Mouse (Mus musculus) forebrain, embryonic 10.5 days (tissue): ENCODE measurements at regions not wholly inside any gene's neighbourhood (a gene's known extent, or its start where the extent isn't known, plus 50 kb on each side); places are given as distances from the start of the nearest gene placed in this dataset.

Experiments
- DNase-seq: peaks from one replicate; pipeline ENCODE4 v3.0.0-alpha.2; 2017; ENCODE audit warnings: low spot score; ENCODE audit errors: extremely low spot score
- H3K27ac ChIP-seq: fragments of 300-500 bp; sonication (generic); 2 replicates; pipeline ENCODE4 v1.5.1; 2016; ENCODE audit warnings: mild to moderate bottlenecking
- H3K27me3 ChIP-seq: fragments of 300-500 bp; sonication (generic); 2 replicates; pipeline ENCODE4 v1.6.1; 2016; ENCODE audit warnings: mild to moderate bottlenecking; ENCODE audit not compliant: poor library complexity, severe bottlenecking
- H3K36me3 ChIP-seq: fragments of 300-500 bp; sonication (generic); replicated peaks from 2 replicates; pipeline ENCODE4 v1.6.1; 2016; ENCODE audit warnings: mild to moderate bottlenecking, moderate library complexity
- H3K4me1 ChIP-seq: fragments of 300-500 bp; sonication (generic); 2 replicates; pipeline ENCODE4 v1.6.1; 2016
- H3K4me3 ChIP-seq: fragments of 300-500 bp; sonication (generic); 2 replicates; pipeline ENCODE4 v1.5.1; 2016; ENCODE audit warnings: mild to moderate bottlenecking, moderate library complexity
- H3K9me3 ChIP-seq: fragments of 300-500 bp; sonication (generic); 2 replicates; pipeline ENCODE4 v1.6.1; 2016; ENCODE audit warnings: mild to moderate bottlenecking, moderate library complexity
- whole genome bisulfite sequencing: fragments of 180-500 bp; shearing (Covaris S2); methylation state at CpG from one replicate; pipeline ENCODE4 v1.1.7; 2016; 5-methylcytosine and 5-hydroxymethylcytosine counted together

GRCm38 (mm10) chr4:135018018-135018417 is 87.3 kb downstream of the Syf2 start:
- 29% methylated on average over 8 of the region's 8 CpGs for WGBS
- H3K9me3 ChIP-seq, result peaks cover under 1% of the 10 kb centered on the region; the same call in 1 of the 2 replicates
- peak; percentile 55 for DNase-seq

GRCm38 (mm10) chr4:135019120-135019519 is 88.4 kb downstream of the Syf2 start:
- H3K4me1 ChIP-seq, result peaks cover 9% of the 10 kb centered on the region; the same call in 1 of the 2 replicates
- H3K36me3 ChIP-seq, result no peaks in the 10 kb centered on the region
- no peak overlapping the region for H3K27ac ChIP-seq
- H3K9me3 ChIP-seq, result peaks cover 4% of the 10 kb centered on the region; the same call in 1 of the 2 replicates
- 72% methylated on average over 2 of the region's 2 CpGs for WGBS
- DNase-seq, result no peak
- H3K27me3 ChIP-seq, result no peaks in the 10 kb centered on the region; the same call in 1 of the 2 replicates
- H3K4me3 ChIP-seq, result no peak overlapping the region

More at GRCm38 (mm10) chr4:135018018-135018417, 87.3 kb downstream of the Syf2 start:
- no peaks in the 10 kb centered on the region; the same call in 1 of the 2 replicates for H3K27me3 ChIP-seq
- no peaks in the 10 kb centered on the region for H3K36me3 ChIP-seq
- peaks cover 13% of the 10 kb centered on the region; the same call in 1 of the 2 replicates for H3K4me1 ChIP-seq
- H3K27ac ChIP-seq, result no peak overlapping the region
- no peak overlapping the region for H3K4me3 ChIP-seq

GRCm38 (mm10) chr4:135020262-135020991 is 89.7 kb downstream of the Syf2 start:
- DNase-seq, result no peak
- peaks cover 4% of the 10 kb centered on the region; the same call in 1 of the 2 replicates for H3K9me3 ChIP-seq
- H3K27me3 ChIP-seq, result no peaks in the 10 kb centered on the region; the same call in 1 of the 2 replicates
- H3K27ac ChIP-seq, result no peak overlapping the region
- no peaks in the 10 kb centered on the region for H3K36me3 ChIP-seq
- peaks cover 9% of the 10 kb centered on the region; the same call in 1 of the 2 replicates for H3K4me1 ChIP-seq
- WGBS, result 86% methylated on average over 8 of the region's 8 CpGs
- H3K4me3 ChIP-seq, result no peak overlapping the region

- Histone ChIP-seq H3K36me3 (no peaks in the 10 kb centered on the region), H3K4me3 (no peak overlapping the region), H3K9me3 (peaks cover 4% of the 10 kb centered on the region; the same call in 1 of the 2 replicates), H3K4me1 (peaks cover 9% of the 10 kb centered on the region; the same call in 1 of the 2 replicates), H3K27ac (no peak overlapping the region), H3K27me3 (peaks cover 14% of the 10 kb centered on the region)
- DNase-seq, result no peak
- 96% methylated on average over 5 of the region's 5 CpGs for WGBS
Measured at GRCm38 (mm10) chr4:135023200-135023599, 92.5 kb downstream of the Syf2 start.

GRCm38 (mm10) chr4:135025802-135026201 is 94.7 kb upstream of the Runx3 start:
- DNase-seq, result no peak
- H3K27me3 ChIP-seq, result peaks cover 23% of the 10 kb centered on the region; the same call in 1 of the 2 replicates
- H3K9me3 ChIP-seq, result peaks cover 4% of the 10 kb centered on the region; the same call in 1 of the 2 replicates
- H3K4me3 ChIP-seq, result no peak overlapping the region
- no peaks in the 10 kb centered on the region for H3K36me3 ChIP-seq
- no peak overlapping the region for H3K27ac ChIP-seq
- no peaks in the 10 kb centered on the region; the same call in 1 of the 2 replicates for H3K4me1 ChIP-seq
- WGBS, result 88% methylated on average over 18 of the region's 18 CpGs

GRCm38 (mm10) chr4:135027136-135027535 is 93.3 kb upstream of the Runx3 start:
- Histone ChIP-seq H3K27ac (no peak overlapping the region), H3K4me3 (no peak overlapping the region), H3K9me3 (peaks cover 4% of the 10 kb centered on the region; the same call in 1 of the 2 replicates), H3K36me3 (no peaks in the 10 kb centered on the region), H3K4me1 (peaks cover 3% of the 10 kb centered on the region), H3K27me3 (peaks cover 23% of the 10 kb centered on the region; the same call in 1 of the 2 replicates)
- DNase-seq, result no peak
- 71% methylated on average over 8 of the region's 8 CpGs for WGBS

GRCm38 (mm10) chr4:135029723-135030122 is 90.7 kb upstream of the Runx3 start:
- Histone ChIP-seq H3K9me3 (no peaks in the 10 kb centered on the region), H3K4me3 (no peak overlapping the region), H3K4me1 (peaks cover 11% of the 10 kb centered on the region), H3K27me3 (peaks cover 32% of the 10 kb centered on the region), H3K27ac (no peak overlapping the region), H3K36me3 (no peaks in the 10 kb centered on the region)
- WGBS, result 97% methylated on average over 2 of the region's 2 CpGs
- no peak for DNase-seq

GRCm38 (mm10) chr4:135032461-135032860 is 88.0 kb upstream of the Runx3 start:
- Histone ChIP-seq H3K4me1 (peaks cover 11% of the 10 kb centered on the region), H3K27me3 (peaks cover 26% of the 10 kb centered on the region), H3K27ac (0 out of 2 replicates have a peak overlapping the region, but pooled peaks have one; percentile 31), H3K36me3 (no peaks in the 10 kb centered on the region), H3K4me3 (no peak overlapping the region), H3K9me3 (no peaks in the 10 kb centered on the region)
- DNase-seq, result no peak
- 33% methylated on average over 9 of the region's 9 CpGs for WGBS

- peaks cover 11% of the 10 kb centered on the region for H3K4me1 ChIP-seq
- DNase-seq, result no peak
- H3K9me3 ChIP-seq, result no peaks in the 10 kb centered on the region
- H3K27me3 ChIP-seq, result peaks cover 18% of the 10 kb centered on the region
- H3K27ac ChIP-seq, result no peak overlapping the region
- no peak overlapping the region for H3K4me3 ChIP-seq
- no peaks in the 10 kb centered on the region for H3K36me3 ChIP-seq
- WGBS, result 83% methylated on average over 8 of the region's 8 CpGs
Measured at GRCm38 (mm10) chr4:135033302-135033701, 87.2 kb upstream of the Runx3 start.

GRCm38 (mm10) chr4:135034406-135034805 is 86.0 kb upstream of the Runx3 start:
- Histone ChIP-seq H3K9me3 (no peaks in the 10 kb centered on the region), H3K27ac (no peak overlapping the region), H3K4me1 (peaks cover 11% of the 10 kb centered on the region), H3K27me3 (peaks cover 18% of the 10 kb centered on the region), H3K4me3 (no peak overlapping the region), H3K36me3 (no peaks in the 10 kb centered on the region)
- 28% methylated on average over 7 of the region's 7 CpGs for WGBS
- DNase-seq, result peak; percentile 50

GRCm38 (mm10) chr4:135036764-135037163 is 83.7 kb upstream of the Runx3 start:
- H3K4me3 ChIP-seq, result no peak overlapping the region
- no peak overlapping the region for H3K27ac ChIP-seq
- WGBS, result 92% methylated on average over 3 of the region's 3 CpGs
- no peak for DNase-seq
- peaks cover 11% of the 10 kb centered on the region for H3K4me1 ChIP-seq
- peaks cover 9% of the 10 kb centered on the region for H3K27me3 ChIP-seq
- H3K36me3 ChIP-seq, result no peaks in the 10 kb centered on the region
- H3K9me3 ChIP-seq, result no peaks in the 10 kb centered on the region

GRCm38 (mm10) chr4:135039234-135039633 is 81.2 kb upstream of the Runx3 start:
- H3K4me1 ChIP-seq, result no peaks in the 10 kb centered on the region
- no peak overlapping the region for H3K4me3 ChIP-seq
- no peak overlapping the region for H3K27ac ChIP-seq
- no peaks in the 10 kb centered on the region for H3K9me3 ChIP-seq
- H3K36me3 ChIP-seq, result no peaks in the 10 kb centered on the region
- no peak for DNase-seq
- H3K27me3 ChIP-seq, result no peaks in the 10 kb centered on the region; the same call in 1 of the 2 replicates
- WGBS, result 91% methylated on average over 2 of the region's 2 CpGs

- H3K27ac ChIP-seq, result no peak overlapping the region
- DNase-seq, result no peak
- H3K4me3 ChIP-seq, result no peak overlapping the region
- H3K27me3 ChIP-seq, result no peaks in the 10 kb centered on the region; the same call in 1 of the 2 replicates
- WGBS, result 44% methylated on average over 8 of the region's 8 CpGs
- peaks cover 7% of the 10 kb centered on the region for H3K4me1 ChIP-seq
- H3K36me3 ChIP-seq, result no peaks in the 10 kb centered on the region
- H3K9me3 ChIP-seq, result no peaks in the 10 kb centered on the region
Measured at GRCm38 (mm10) chr4:135041921-135042320, 78.5 kb upstream of the Runx3 start.
